26 mouse cellular contexts compared by ENCODE assay signal in genomic region chr15:27463876-27464275, GRCm38 (mm10). TPM values are rescaled to one million over a fixed set of nuclear protein-coding genes. Genes with fewer than 3 reads are reported as not detected.
DNase-seq lines count a peak whose midpoint lies in the region; ATAC-seq and TF ChIP-seq lines count a peak whose summit lies in the region.
"Had no signal": no experiment of that assay in that cellular context is flagged by ENCODE, and none has a peak within 500 bp of the region (broad histone marks: within the 10 kb centered on the region; RNA-seq: fewer than 3 reads in every experiment).

No protein-coding gene starts in this region.

- H3K27ac ChIP-seq in heart, embryonic 12.5 days (ENCODE audit: poor library complexity, severe bottlenecking) = no peak overlapping the region
- H3K27ac ChIP-seq in liver, postnatal 0 days (ENCODE audit: low read depth) = no peak overlapping the region
- H3K27ac ChIP-seq in liver, embryonic 11.5 days (ENCODE audit: low read depth, low read length) = no peak overlapping the region
- H3K27ac ChIP-seq: embryonic facial prominence, embryonic 13.5 days; hindbrain, embryonic 10.5 days; hindbrain, embryonic 15.5 days; kidney, postnatal 0 days; limb, embryonic 12.5 days; liver, embryonic 15.5 days; lung, embryonic 15.5 days had no signal

- H3K27me3 ChIP-seq in heart, embryonic 12.5 days (replicated peaks) = no peaks in the 10 kb centered on the region
- H3K27me3 ChIP-seq in liver, postnatal 0 days (ENCODE audit: insufficient read depth, low read length) = peaks cover 3% of the 10 kb centered on the region; the same call in 1 of the 2 replicates
- 0 out of 2 replicates have a peak, but pooled peaks cover 2% of the 10 kb centered on the region for H3K27me3 ChIP-seq in liver, embryonic 11.5 days (replicated peaks; ENCODE audit: control insufficient read depth, insufficient read depth, low read length)
- H3K27me3 ChIP-seq: hindbrain, embryonic 15.5 days had no signal

- no peaks in the 10 kb centered on the region for H3K36me3 ChIP-seq in heart, embryonic 12.5 days
- no peaks in the 10 kb centered on the region for H3K36me3 ChIP-seq in liver, postnatal 0 days (replicated peaks; ENCODE audit: insufficient read depth, low read length)
- H3K36me3 ChIP-seq in liver, embryonic 11.5 days (ENCODE audit: control insufficient read depth, insufficient read depth, low read length) = no peaks in the 10 kb centered on the region
- H3K36me3 ChIP-seq: embryonic facial prominence, embryonic 13.5 days; hindbrain, embryonic 10.5 days; hindbrain, embryonic 15.5 days; limb, embryonic 12.5 days; liver, embryonic 15.5 days; lung, embryonic 15.5 days had no signal

- no peak overlapping the region for H3K9ac ChIP-seq in heart, embryonic 12.5 days
- no peak overlapping the region for H3K9ac ChIP-seq in liver, postnatal 0 days (replicated peaks)
- H3K9ac ChIP-seq in liver, embryonic 11.5 days (ENCODE audit: low read depth, low read length) = no peak overlapping the region
- H3K9ac ChIP-seq: embryonic facial prominence, embryonic 13.5 days; hindbrain, embryonic 15.5 days; limb, embryonic 12.5 days; liver, embryonic 15.5 days; lung, embryonic 15.5 days had no signal

- H3K4me1 ChIP-seq in heart, embryonic 12.5 days (replicated peaks) = peaks cover 14% of the 10 kb centered on the region
- peaks cover 19% of the 10 kb centered on the region for H3K4me1 ChIP-seq in liver, postnatal 0 days (ENCODE audit: insufficient read depth)
- H3K4me1 ChIP-seq in liver, embryonic 11.5 days (replicated peaks; ENCODE audit: control insufficient read depth, insufficient read depth, low read length) = peaks cover 7% of the 10 kb centered on the region

- H3K9me3 ChIP-seq in heart, embryonic 12.5 days (replicated peaks) = no peaks in the 10 kb centered on the region
- H3K9me3 ChIP-seq in liver, postnatal 0 days (ENCODE audit: low read length) = no peaks in the 10 kb centered on the region
- H3K9me3 ChIP-seq in liver, embryonic 11.5 days (ENCODE audit: control insufficient read depth, low read length) = no peaks in the 10 kb centered on the region
- H3K9me3 ChIP-seq: embryonic facial prominence, embryonic 13.5 days; hindbrain, embryonic 10.5 days; hindbrain, embryonic 15.5 days; limb, embryonic 12.5 days; liver, embryonic 15.5 days; lung, embryonic 15.5 days had no signal

- H3K4me2 ChIP-seq in heart, embryonic 12.5 days = no peak overlapping the region
- H3K4me2 ChIP-seq in liver, postnatal 0 days (ENCODE audit: low read depth, low read length) = no peak overlapping the region
- H3K4me2 ChIP-seq in liver, embryonic 11.5 days = no peak overlapping the region
- H3K4me2 ChIP-seq: embryonic facial prominence, embryonic 13.5 days; hindbrain, embryonic 15.5 days; limb, embryonic 12.5 days; liver, embryonic 15.5 days; lung, embryonic 15.5 days; midbrain, embryonic 11.5 days had no signal

- TF ChIP-seq EP300 in liver, postnatal 0 days (IDR thresholded peaks at IDR 0.05; ENCODE audit: low read depth) = no peak

- 94% methylated on average over 13 of the region's 13 CpGs for WGBS in heart, embryonic 12.5 days
- WGBS in liver, postnatal 0 days (ENCODE audit: insufficient replicate concordance) = 89% methylated on average over 13 of the region's 13 CpGs
- WGBS in liver, embryonic 11.5 days = 91% methylated on average over 13 of the region's 13 CpGs

- peak; percentile 82 for DNase-seq in heart, adult 11 months
- no peak for DNase-seq in liver, postnatal 0 days
- DNase-seq in liver, embryonic 11.5 days (ENCODE audit: low spot score) = no peak
- peak; percentile 57 for DNase-seq in ES-CJ7 (ENCODE audit: low read depth, low spot score)
- peak; percentile 16 for DNase-seq in induced T-regulatory cell, adult 2 months (ENCODE audit: low read depth)
- no peak for DNase-seq in left cerebral cortex, adult 9 months (ENCODE audit: low spot score in 2 of 2)
- no peak for DNase-seq in right cerebral cortex, postnatal 36 days (ENCODE audit: low spot score in 2 of 2)
- DNase-seq: adrenal gland, adult 8-10 months; B cell, adult 2 months; cerebellum, postnatal 10 days; heart, postnatal 14 days; kidney, adult 8-10 months; layer of hippocampus, adult 9-11 months; right cerebral cortex, postnatal 4 days had no signal

- TF ChIP-seq CTCF in liver, postnatal 0 days (IDR thresholded peaks at IDR 0.05; ENCODE audit: low read depth) = peak; percentile 26; the same call in 1 of the 2 replicates

- no peak overlapping the region for H3K4me3 ChIP-seq in heart, embryonic 12.5 days
- no peak overlapping the region for H3K4me3 ChIP-seq in liver, postnatal 0 days (ENCODE audit: low read depth, low read length)
- H3K4me3 ChIP-seq in liver, embryonic 11.5 days (ENCODE audit: low read depth, low read length) = no peak overlapping the region
- H3K4me3 ChIP-seq: embryonic facial prominence, embryonic 13.5 days; hindbrain, embryonic 10.5 days; hindbrain, embryonic 15.5 days; limb, embryonic 12.5 days; liver, embryonic 15.5 days; lung, embryonic 15.5 days had no signal

- no peak for ATAC-seq in heart, embryonic 12.5 days (ENCODE audit: insufficient number of reproducible peaks, low FRiP score)
- ATAC-seq in liver, postnatal 0 days = no peak
- ATAC-seq in liver, embryonic 11.5 days (replicated peaks; ENCODE audit: low FRiP score) = no peak
- ATAC-seq: forebrain, embryonic 16.5 days; intestine, embryonic 16.5 days; midbrain, embryonic 16.5 days had no signal

RNA-seq across cellular contexts. Expression of gene Ank, which starts 2.6 kb away (rescaled TPM):
- polyA plus RNA-seq in heart, embryonic 12.5 days (2016; fragmentation: Nextera tagmentation; extraction: Ambion mirVana) = 12.6 and 14.7 TPM in 2 replicates
- polyA plus RNA-seq in liver, postnatal 0 days (2015; fragmentation: Nextera tagmentation; extraction: Ambion mirVana) = 7.8 and 8.3 TPM in 2 replicates
- 13.1 and 14.6 TPM in 2 replicates for polyA plus RNA-seq in liver, embryonic 11.5 days (2014; fragmentation: Nextera tagmentation; extraction: Ambion mirVana)

Comparison
In these comparisons a context has a peak if more than half of its experiments do, and no peak if none do; other contexts are left out.
1. DNase-seq: peak in heart, adult 11 months (single experiment), ES-CJ7 (single experiment) and induced T-regulatory cell, adult 2 months (single experiment); none in liver, postnatal 0 days (single experiment), liver, embryonic 11.5 days (single experiment), left cerebral cortex, adult 9 months (0 of 2) and right cerebral cortex, postnatal 36 days (0 of 2).